Mouse (Mus musculus): ENCODE results near the gene Fsd1.

DNA sequence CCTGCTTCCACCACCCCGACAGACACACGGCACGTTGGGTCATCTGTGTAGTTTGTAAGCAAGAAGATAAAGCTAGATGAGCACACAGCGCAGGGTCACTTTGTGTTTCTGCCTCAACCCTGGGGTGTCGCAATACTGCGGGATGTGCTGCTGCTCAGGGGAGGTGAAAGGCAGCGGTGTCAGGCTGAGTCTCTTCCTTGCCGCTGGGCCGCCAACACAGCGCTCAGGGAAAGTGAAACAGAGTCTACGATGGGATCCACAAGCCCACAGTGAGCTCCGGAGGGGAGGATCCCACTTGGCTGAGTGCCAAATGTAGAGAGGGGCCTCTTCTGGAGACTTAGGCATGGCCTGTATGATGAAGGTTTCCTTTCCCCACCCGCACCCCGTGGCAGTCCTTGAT, 23.1 kb upstream of the Fsd1 start:
- TF ChIP-seq CTCF (IDR thresholded peaks at IDR 0.05; ENCODE audit: low read depth) = no peak
- TF ChIP-seq EP300 (IDR thresholded peaks at IDR 0.05; ENCODE audit: low read depth) = no peak

Measured in liver, postnatal 0 days (tissue).